Mouse (Mus musculus) megakaryocyte-erythroid progenitor cell, adult 5-6 weeks (primary cell): Measurements from ENCODE around the gene Acod1. TPM values are rescaled to one million over a fixed set of nuclear protein-coding genes. Genes with fewer than 3 reads are reported as not detected.

ENCODE experiments used
- ATAC-seq: replicated peaks from 2 replicates; pipeline ENCODE4 v1.8.0; 2016; ENCODE audit warnings: mild to moderate bottlenecking, inconsistent platforms; ENCODE audit not compliant: severe bottlenecking, poor library complexity, low FRiP score, low TSS enrichment
- total RNA-seq, 2 experiments: library from RNA; stranded (forward) in 1 of 2; stranded (reverse) in 1 of 2; fragments of 200-1000, 215-1000 nt in 1 of 2; fragments of >200 nt in 1 of 2; fragmentation: Nextera tagmentation in 1 of 2; gene quantifications; 2 replicates each; pipeline ENCODE4 v1.2.3; 2014 to 2017

The Acod1 gene
- total RNA-seq, 2 experiments from 2014 or later: 0.33 TPM; not detected in 1

GRCm38 (mm10) chr14:103069864-103070611 is 23.3 kb downstream of the Acod1 start, which contains the start of gene Cln5:
Gene Cln5 (plus strand): TSS chr14:103070216.
- ATAC-seq: peak; percentile 88

GRCm38 (mm10) chr14:103070790-103071189 is 24.0 kb downstream of the Acod1 start:
- ATAC-seq: peak; percentile 19; the same call in 1 of the 2 replicates

GRCm38 (mm10) chr14:103071471-103071870 is 24.7 kb downstream of the Acod1 start:
- ATAC-seq: no peak

GRCm38 (mm10) chr14:103072731-103073130 is 26.0 kb downstream of the Acod1 start:
- no peak for ATAC-seq

- ATAC-seq: no peak
Observed at GRCm38 (mm10) chr14:103073825-103074224, 27.0 kb downstream of the Acod1 start.

- no peak for ATAC-seq
Observed at GRCm38 (mm10) chr14:103075166-103075565, 28.4 kb downstream of the Acod1 start.

GRCm38 (mm10) chr14:103077272-103078005 is 30.7 kb downstream of the Acod1 start:
- ATAC-seq: peak; percentile 77

GRCm38 (mm10) chr14:103078006-103078912 is 31.5 kb downstream of the Acod1 start:
- no peak for ATAC-seq

GRCm38 (mm10) chr14:103079209-103079977 is 32.6 kb downstream of the Acod1 start:
- ATAC-seq: no peak

- peak; percentile 74 for ATAC-seq
Observed at GRCm38 (mm10) chr14:103085840-103086533, 39.2 kb downstream of the Acod1 start.

- ATAC-seq: peak; percentile 76
Observed at GRCm38 (mm10) chr14:103086671-103087324, 40.0 kb downstream of the Acod1 start.

GRCm38 (mm10) chr14:103087846-103088245 is 41.1 kb downstream of the Acod1 start:
- no peak for ATAC-seq

- ATAC-seq: peak; percentile 38; the same call in 1 of the 2 replicates
Observed at GRCm38 (mm10) chr14:103088624-103089023, 41.8 kb downstream of the Acod1 start.

GRCm38 (mm10) chr14:103093236-103093635 is 46.5 kb downstream of the Acod1 start:
- no peak for ATAC-seq

GRCm38 (mm10) chr14:103093670-103094069 is 46.9 kb downstream of the Acod1 start:
- no peak; the same call in 1 of the 2 replicates for ATAC-seq

GRCm38 (mm10) chr14:103095036-103095435 is 48.3 kb downstream of the Acod1 start:
- ATAC-seq: no peak

GRCm38 (mm10) chr14:103095826-103096225 is 49.0 kb downstream of the Acod1 start:
- ATAC-seq: no peak

- no peak for ATAC-seq
Observed at GRCm38 (mm10) chr14:103096621-103097020, 49.8 kb downstream of the Acod1 start.
